Mouse (Mus musculus): ENCODE data around the gene Gpr68. TPM values are rescaled to one million over a fixed set of nuclear protein-coding genes. Genes with fewer than 3 reads are reported as not detected.

Gene Gpr68
- polyA plus RNA-seq (2012; rRNA removed; ENCODE audit: low replicate concordance): 1.2 and 2.9 TPM in 2 replicates

DNA sequence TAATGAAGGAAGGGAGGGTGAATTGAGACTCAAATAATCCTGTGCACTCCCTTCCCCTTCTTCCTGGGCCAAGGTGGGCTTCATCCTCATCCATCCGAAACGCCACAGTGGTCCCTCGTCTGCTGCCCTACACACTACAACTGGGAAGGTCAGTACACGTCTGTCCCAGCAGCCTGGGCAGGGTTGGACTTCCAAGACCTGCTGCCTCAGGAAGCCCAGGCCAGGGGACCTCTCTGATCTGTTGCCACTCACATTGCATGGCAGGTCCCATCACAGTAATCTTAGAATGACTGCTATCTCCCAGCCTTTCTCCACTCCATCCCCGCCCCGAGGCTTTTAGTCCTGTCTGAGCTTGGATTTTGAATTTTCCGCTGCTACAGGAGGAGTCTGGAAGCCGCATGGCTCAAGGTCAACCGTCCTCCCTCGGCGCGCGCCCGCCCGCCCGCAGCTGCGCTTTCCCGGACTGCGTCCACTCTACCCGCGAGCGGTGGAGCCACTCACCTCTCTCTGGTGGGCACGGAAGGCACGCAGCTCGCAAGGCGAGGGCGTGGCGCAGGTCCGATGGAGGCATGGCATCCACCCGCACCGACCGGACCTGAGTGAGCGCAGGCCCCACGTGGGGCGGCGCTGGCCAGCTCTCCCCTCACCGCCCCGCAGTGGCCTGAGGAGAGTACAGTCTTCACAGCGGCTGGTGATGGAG is at the start of gene Gpr68:
Gene Gpr68 (minus strand): TSS at position 601 of the 700 bp plus-strand sequence.

Other genes with a start within 250 kb of the Gpr68 start
- 0.57 and 0.90 TPM in 2 replicates for gene Rps6ka5, start 181.2 kb downstream of the Gpr68 start, polyA plus RNA-seq (2012; rRNA removed; ENCODE audit: low replicate concordance)
- gene Dglucy, start 129.1 kb downstream of the Gpr68 start, polyA plus RNA-seq (2012; rRNA removed; ENCODE audit: low replicate concordance): 18.5 and 28.1 TPM in 2 replicates
- 10.6 and 12.5 TPM in 2 replicates for gene Ccdc88c, start 120.9 kb upstream of the Gpr68 start, polyA plus RNA-seq (2012; rRNA removed; ENCODE audit: low replicate concordance)
- 6.6 and 7.4 TPM in 2 replicates for gene Ppp4r3a, start 175.5 kb upstream of the Gpr68 start, polyA plus RNA-seq (2012; rRNA removed; ENCODE audit: low replicate concordance)